Mouse (Mus musculus): ENCODE measurements around the gene Gm20388.

GRCm38 (mm10) chr8:122667854-122668253 lies 2757.2 kb downstream of the Gm20388 start:
- no peak for TF ChIP-seq CTCF (IDR thresholded peaks at IDR 0.05; ENCODE audit: low read depth)
- no peak for TF ChIP-seq EP300 (IDR thresholded peaks at IDR 0.05; ENCODE audit: low read depth)
